Comparison of ENCODE assay signal across 10 mouse cellular contexts in genomic region chr17:43629026-43629495, GRCm38 (mm10). TPM values are rescaled to one million over a fixed set of nuclear protein-coding genes. Genes with fewer than 3 reads are reported as not detected.
DNase-seq lines count a peak whose midpoint lies in the region; ATAC-seq lines count a peak whose summit lies in the region.
"Had no signal": no experiment of that assay in that cellular context is flagged by ENCODE, and none has a peak within 500 bp of the region (broad histone marks: within the 10 kb centered on the region; RNA-seq: fewer than 3 reads in every experiment).

No protein-coding gene starts in this region.

- peak overlapping the region; percentile 80 for H3K4me2 ChIP-seq in heart, embryonic 13.5 days
- peak overlapping the region; percentile 88 for H3K4me2 ChIP-seq in embryonic facial prominence, embryonic 11.5 days (ENCODE audit: low read depth, low read length)
- peak overlapping the region; percentile 95 for H3K4me2 ChIP-seq in hindbrain, embryonic 15.5 days
- H3K4me2 ChIP-seq in midbrain, embryonic 13.5 days (replicated peaks) = peak overlapping the region; percentile 81

- DNase-seq in heart, postnatal 10 days = no peak
- DNase-seq in embryonic facial prominence, embryonic 11.5 days (ENCODE audit: low spot score) = no peak
- DNase-seq in cerebellum, adult 11-12 months = no peak
- DNase-seq in urinary bladder, postnatal 10 days (ENCODE audit: low spot score) = no peak
- DNase-seq in adrenal gland, adult 18-20 months (ENCODE audit: low spot score in 2 of 2) = no peak
- DNase-seq: kidney, adult 9 months had no signal

- H3K27ac ChIP-seq in heart, embryonic 13.5 days (replicated peaks) = no peak overlapping the region
- no peak overlapping the region for H3K27ac ChIP-seq in embryonic facial prominence, embryonic 11.5 days (replicated peaks; ENCODE audit: low read depth, low read length)
- no peak overlapping the region for H3K27ac ChIP-seq in hindbrain, embryonic 15.5 days (replicated peaks)
- H3K27ac ChIP-seq in midbrain, embryonic 13.5 days = no peak overlapping the region

- H3K4me3 ChIP-seq in heart, embryonic 13.5 days = peak overlapping the region; percentile 54
- H3K4me3 ChIP-seq in embryonic facial prominence, embryonic 11.5 days (ENCODE audit: low read depth, low read length) = no peak overlapping the region
- H3K4me3 ChIP-seq in hindbrain, embryonic 15.5 days = peak overlapping the region; percentile 48
- H3K4me3 ChIP-seq in midbrain, embryonic 13.5 days (replicated peaks) = peak overlapping the region; percentile 46

- intact Hi-C loops in heart, postnatal 10 days (cut with DNase I) = no loop called here

- peaks cover 83% of the 10 kb centered on the region for H3K27me3 ChIP-seq in heart, embryonic 13.5 days (replicated peaks)
- H3K27me3 ChIP-seq in embryonic facial prominence, embryonic 11.5 days (ENCODE audit: control insufficient read depth, insufficient read depth, low read length) = peaks cover 32% of the 10 kb centered on the region
- peaks cover 29% of the 10 kb centered on the region for H3K27me3 ChIP-seq in hindbrain, embryonic 15.5 days
- peaks cover 47% of the 10 kb centered on the region for H3K27me3 ChIP-seq in midbrain, embryonic 13.5 days

- H3K36me3 ChIP-seq in heart, embryonic 13.5 days = no peaks in the 10 kb centered on the region
- no peaks in the 10 kb centered on the region for H3K36me3 ChIP-seq in embryonic facial prominence, embryonic 11.5 days (replicated peaks; ENCODE audit: control insufficient read depth, insufficient read depth, low read depth, low read length)
- no peaks in the 10 kb centered on the region for H3K36me3 ChIP-seq in hindbrain, embryonic 15.5 days
- H3K36me3 ChIP-seq in midbrain, embryonic 13.5 days = no peaks in the 10 kb centered on the region

- H3K9me3 ChIP-seq in heart, embryonic 13.5 days = peaks cover 12% of the 10 kb centered on the region; the same call in 1 of the 2 replicates
- H3K9me3 ChIP-seq in embryonic facial prominence, embryonic 11.5 days (replicated peaks; ENCODE audit: control insufficient read depth, low read length) = no peaks in the 10 kb centered on the region
- peaks cover 5% of the 10 kb centered on the region; the same call in 1 of the 2 replicates for H3K9me3 ChIP-seq in hindbrain, embryonic 15.5 days
- 0 out of 2 replicates have a peak, but pooled peaks cover 12% of the 10 kb centered on the region for H3K9me3 ChIP-seq in midbrain, embryonic 13.5 days

- peaks cover 18% of the 10 kb centered on the region for H3K4me1 ChIP-seq in heart, embryonic 13.5 days
- H3K4me1 ChIP-seq in embryonic facial prominence, embryonic 11.5 days (ENCODE audit: control insufficient read depth, insufficient read depth, low read length) = peaks cover 7% of the 10 kb centered on the region; the same call in 1 of the 2 replicates
- peaks cover 16% of the 10 kb centered on the region for H3K4me1 ChIP-seq in hindbrain, embryonic 15.5 days (replicated peaks)
- H3K4me1 ChIP-seq in midbrain, embryonic 13.5 days (replicated peaks) = peaks cover 15% of the 10 kb centered on the region

- ATAC-seq in heart, embryonic 13.5 days (ENCODE audit: extremely low read depth, insufficient number of reproducible peaks, low FRiP score, low TSS enrichment) = no peak
- ATAC-seq in embryonic facial prominence, embryonic 11.5 days (replicated peaks; ENCODE audit: insufficient number of reproducible peaks, low FRiP score, low TSS enrichment, low read depth) = no peak; the same call in 1 of the 2 replicates
- peak; percentile 33; the same call in 1 of the 2 replicates for ATAC-seq in hindbrain, embryonic 15.5 days (ENCODE audit: low FRiP score, low read depth)
- peak; percentile 34; the same call in 1 of the 2 replicates for ATAC-seq in midbrain, embryonic 13.5 days

- 19% methylated on average over 24 of the region's 24 CpGs for WGBS in heart, embryonic 13.5 days
- WGBS in embryonic facial prominence, embryonic 11.5 days = 17% methylated on average over 23 of the region's 24 CpGs
- WGBS in hindbrain, embryonic 15.5 days = 23% methylated on average over 24 of the region's 24 CpGs
- 23% methylated on average over 24 of the region's 24 CpGs for WGBS in midbrain, embryonic 13.5 days

- H3K9ac ChIP-seq in heart, embryonic 13.5 days = no peak overlapping the region
- H3K9ac ChIP-seq in embryonic facial prominence, embryonic 11.5 days (replicated peaks; ENCODE audit: low read length) = no peak overlapping the region
- H3K9ac ChIP-seq in hindbrain, embryonic 15.5 days = peak overlapping the region; percentile 48
- H3K9ac ChIP-seq in midbrain, embryonic 13.5 days (replicated peaks) = peak overlapping the region; percentile 63; the same call in 1 of the 2 replicates

RNA-seq across cellular contexts. Expression of gene Tdrd6, which starts 1.0 kb away (rescaled TPM):
- polyA plus RNA-seq in heart, embryonic 13.5 days (2015; fragmentation: Nextera tagmentation; extraction: Ambion mirVana) = 0.14 TPM in 1 of 2 replicates, not detected in the other
- under 1 TPM in 1 of 2 experiments, not detected in 1; 0.05 TPM for total RNA-seq in heart, postnatal 10 days (2021)
- not detected in 2 replicates for polyA plus RNA-seq in embryonic facial prominence, embryonic 11.5 days (2014; fragmentation: Nextera tagmentation; extraction: Ambion mirVana)
- polyA plus RNA-seq in hindbrain, embryonic 15.5 days (2015; fragmentation: Nextera tagmentation; extraction: Ambion mirVana) = 0.61 and 0.66 TPM in 2 replicates
- polyA plus RNA-seq in midbrain, embryonic 13.5 days (2015; fragmentation: Nextera tagmentation; extraction: Ambion mirVana) = 0.30 and 0.59 TPM in 2 replicates
- not detected for total RNA-seq in adrenal gland, adult 18-20 months (2021)
- total RNA-seq: liver, adult 2 months had no signal
- polyA plus RNA-seq: liver, adult 2 months had no signal

RNA-seq across cellular contexts. Expression of gene Slc25a27, which starts 38.0 kb away (rescaled TPM):
- 13.9 and 15.5 TPM in 2 replicates for polyA plus RNA-seq in heart, embryonic 13.5 days (2015; fragmentation: Nextera tagmentation; extraction: Ambion mirVana)
- total RNA-seq in heart, postnatal 10 days (2021) = 1 to 10 TPM; 2.8 to 3.1 TPM
- polyA plus RNA-seq in embryonic facial prominence, embryonic 11.5 days (2014; fragmentation: Nextera tagmentation; extraction: Ambion mirVana) = 16.5 and 21.1 TPM in 2 replicates
- 105 and 107 TPM in 2 replicates for polyA plus RNA-seq in hindbrain, embryonic 15.5 days (2015; fragmentation: Nextera tagmentation; extraction: Ambion mirVana)
- polyA plus RNA-seq in midbrain, embryonic 13.5 days (2015; fragmentation: Nextera tagmentation; extraction: Ambion mirVana) = 120 and 121 TPM in 2 replicates
- total RNA-seq in adrenal gland, adult 18-20 months (2021) = 1 to 10 TPM; 3.2 to 3.4 TPM

RNA-seq across cellular contexts. Expression of gene Cyp39a1, which starts 38.2 kb away (rescaled TPM):
- polyA plus RNA-seq in heart, embryonic 13.5 days (2015; fragmentation: Nextera tagmentation; extraction: Ambion mirVana) = 38.6 and 45.9 TPM in 2 replicates
- total RNA-seq in heart, postnatal 10 days (2021) = 10 to 100 TPM in 1 of 2 experiments, 1 to 10 TPM in 1; 8.0 to 10.7 TPM
- 29.0 and 32.9 TPM in 2 replicates for polyA plus RNA-seq in embryonic facial prominence, embryonic 11.5 days (2014; fragmentation: Nextera tagmentation; extraction: Ambion mirVana)
- polyA plus RNA-seq in hindbrain, embryonic 15.5 days (2015; fragmentation: Nextera tagmentation; extraction: Ambion mirVana) = 14.5 and 14.7 TPM in 2 replicates
- 18.7 and 18.9 TPM in 2 replicates for polyA plus RNA-seq in midbrain, embryonic 13.5 days (2015; fragmentation: Nextera tagmentation; extraction: Ambion mirVana)
- total RNA-seq in adrenal gland, adult 18-20 months (2021) = 1 to 10 TPM; 1.9 to 2.8 TPM

Comparison
In these comparisons a context has a peak if more than half of its experiments do, and no peak if none do; other contexts are left out.
1. ATAC-seq: peak in hindbrain, embryonic 15.5 days (single experiment) and midbrain, embryonic 13.5 days (single experiment); none in heart, embryonic 13.5 days (single experiment) and embryonic facial prominence, embryonic 11.5 days (single experiment).
2. H3K9ac ChIP-seq: peak in hindbrain, embryonic 15.5 days (single experiment) and midbrain, embryonic 13.5 days (single experiment); none in heart, embryonic 13.5 days (single experiment) and embryonic facial prominence, embryonic 11.5 days (single experiment).
3. Peak in every context shown above with its lines, with median percentiles within 50 percentile points of each other: H3K4me2 ChIP-seq.